Mouse (Mus musculus) stomach, postnatal 0 days (tissue): ENCODE data around the gene Lama2.

Experiments used
- CTCF ChIP-seq: IDR thresholded peaks from 2 replicates; pipeline ENCODE4 v1.5.1; 2016; ENCODE audit warnings: antibody characterized with exemption, low read depth, mild to moderate bottlenecking, moderate library complexity
- EP300 ChIP-seq: optimal IDR thresholded peaks from 2 replicates; pipeline ENCODE3; 2016; ENCODE audit warnings: antibody characterized with exemption

DNA sequence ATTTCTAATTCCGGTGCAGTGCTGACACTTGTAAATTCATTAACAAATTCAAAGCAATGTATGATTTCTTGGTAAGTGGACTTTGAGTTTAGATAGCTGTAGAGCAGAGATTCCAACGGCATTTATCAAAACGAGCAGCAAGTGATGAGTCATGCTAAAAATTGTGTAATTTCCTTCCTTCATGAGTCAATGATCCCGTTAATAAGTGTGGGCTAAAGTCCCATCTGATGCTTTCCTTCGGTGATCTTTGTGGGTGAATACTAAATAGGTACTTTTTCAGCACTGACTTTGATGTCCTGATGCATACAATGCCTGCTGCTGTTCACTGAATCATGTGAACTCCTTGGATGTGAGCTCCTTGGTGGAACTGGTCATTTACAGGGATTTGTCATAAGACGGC is 623.6 kb downstream of the Lama2 start:
- TF ChIP-seq EP300, result no peak
- no peak for TF ChIP-seq CTCF
